Mouse (Mus musculus) small intestine, adult 2 months (tissue): Measurements from ENCODE around the gene Ahcyl2.

Experiments used
- CTCF ChIP-seq: fragments of 200-500 bp; IDR thresholded peaks from 2 replicates; pipeline ENCODE4 v1.5.1; 2012; ENCODE audit warnings: low read depth, mild to moderate bottlenecking, control low read depth, inconsistent platforms, low read length, moderate library complexity, mixed read lengths; ENCODE audit not compliant: insufficient replicate concordance, insufficient read length; ENCODE audit errors: extremely low read depth
- POLR2A ChIP-seq: fragments of 200-500 bp; IDR thresholded peaks from 2 replicates; pipeline ENCODE4 v1.6.1; 2012; ENCODE audit warnings: low read depth, mild to moderate bottlenecking, control low read depth, inconsistent platforms, low read length, moderate library complexity

DNA sequence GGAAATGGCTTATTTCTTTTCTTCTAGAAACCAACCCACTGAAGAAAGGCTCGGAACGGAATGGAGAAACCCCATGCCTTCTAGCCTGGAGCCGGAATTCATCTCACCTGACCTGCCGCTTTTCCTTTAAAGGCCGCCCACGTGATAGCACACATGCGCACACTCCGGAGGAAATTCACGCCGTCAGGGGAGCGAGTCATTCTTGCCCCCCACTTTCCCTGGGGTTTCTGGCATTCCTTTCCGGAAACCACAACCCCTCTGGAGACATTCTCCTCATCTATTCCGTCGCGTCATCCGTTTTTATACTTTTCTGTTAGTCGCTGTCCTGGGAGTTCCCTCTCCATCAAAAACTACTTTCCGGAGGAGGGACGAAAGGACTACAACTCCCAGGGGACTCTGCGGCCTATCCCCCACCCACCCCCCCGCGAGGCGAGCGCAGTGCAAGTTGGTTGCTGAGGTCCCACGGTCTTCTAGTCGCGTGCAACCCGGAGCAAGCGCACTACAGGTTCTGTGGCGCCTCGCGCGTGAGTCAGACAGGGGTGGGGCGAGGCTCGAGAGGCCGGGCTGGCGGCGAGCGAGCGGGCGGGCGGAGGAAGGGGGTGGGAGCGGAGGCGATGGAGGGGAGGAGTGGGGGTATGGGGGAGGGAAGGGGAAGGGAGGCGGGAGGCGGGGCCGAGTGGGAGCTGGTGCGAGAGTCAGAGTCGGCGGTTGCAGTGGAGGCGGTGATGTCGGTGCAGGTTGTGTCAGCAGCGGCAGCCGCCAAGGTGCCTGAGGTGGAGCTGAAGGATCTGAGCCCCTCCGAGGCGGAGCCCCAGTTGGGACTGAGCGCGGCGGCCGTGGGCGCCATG, at the start of gene Ahcyl2:
- TF ChIP-seq CTCF (no peak), POLR2A (peak; percentile 98)
